Mouse (Mus musculus) frontal cortex, adult (tissue): ENCODE measurements around the gene Gm3278.
"Not testable (repeated sequence)": the region's sequence is repeated elsewhere in the genome, so short reads cannot be mapped to it uniquely, and the experiment has no call there.

Source experiments
- ATAC-seq: cut with Nextera tagmentation; 2 replicates; pipeline ENCODE4 v1.9.2; 2017; ENCODE audit warnings: mild to moderate bottlenecking, moderate library complexity, mixed read lengths; ENCODE audit not compliant: low TSS enrichment

Gm3278 gene

GRCm38 (mm10) chr14:4892116-4892515, at the start of gene Gm3278:
Gm3278 (plus strand) TSS chr14:4892416.
- ATAC-seq: not testable (repeated sequence)

- ATAC-seq: not testable (repeated sequence)
Observed at GRCm38 (mm10) chr14:4855299-4855980, 36.8 kb upstream of the Gm3278 start, which contains the start of gene Gm3264. Gm3264 (plus strand) TSS chr14:4855576.
